Mouse (Mus musculus) granulocyte monocyte progenitor cell, adult 5-6 weeks (primary cell): ENCODE measurements around the gene Smad3. TPM values are rescaled to one million over a fixed set of nuclear protein-coding genes. Genes with fewer than 3 reads are reported as not detected.
A peak's percentile ranks its signal among the peaks of the same experiment; 100 is the strongest.

Experiments used
- ATAC-seq: replicated peaks from 2 replicates; pipeline ENCODE4 v1.8.0; 2016; ENCODE audit warnings: mild to moderate bottlenecking, moderate TSS enrichment, inconsistent platforms; ENCODE audit not compliant: poor library complexity, severe bottlenecking
- total RNA-seq, 2 experiments: library from RNA; stranded (forward) in 1 of 2; stranded (reverse) in 1 of 2; fragments of 200-712, 200-1000 nt in 1 of 2; fragments of >200 nt in 1 of 2; fragmentation: Nextera tagmentation in 1 of 2; gene quantifications; 2 replicates each; pipeline ENCODE4 v1.2.3; 2014 to 2017

The Smad3 gene
- total RNA-seq, 2 experiments from 2014 or later: 12.6 to 24.7 TPM

- no peak for ATAC-seq
Observed at GRCm38 (mm10) chr9:63722918-63723317, 34.9 kb downstream of the Smad3 start.

GRCm38 (mm10) chr9:63722350-63722749, 35.4 kb downstream of the Smad3 start:
- ATAC-seq: no peak

GRCm38 (mm10) chr9:63721573-63722275, 36.1 kb downstream of the Smad3 start:
- peak; percentile 85 for ATAC-seq

GRCm38 (mm10) chr9:63720715-63721114, 37.1 kb downstream of the Smad3 start:
- ATAC-seq: no peak

DNA sequence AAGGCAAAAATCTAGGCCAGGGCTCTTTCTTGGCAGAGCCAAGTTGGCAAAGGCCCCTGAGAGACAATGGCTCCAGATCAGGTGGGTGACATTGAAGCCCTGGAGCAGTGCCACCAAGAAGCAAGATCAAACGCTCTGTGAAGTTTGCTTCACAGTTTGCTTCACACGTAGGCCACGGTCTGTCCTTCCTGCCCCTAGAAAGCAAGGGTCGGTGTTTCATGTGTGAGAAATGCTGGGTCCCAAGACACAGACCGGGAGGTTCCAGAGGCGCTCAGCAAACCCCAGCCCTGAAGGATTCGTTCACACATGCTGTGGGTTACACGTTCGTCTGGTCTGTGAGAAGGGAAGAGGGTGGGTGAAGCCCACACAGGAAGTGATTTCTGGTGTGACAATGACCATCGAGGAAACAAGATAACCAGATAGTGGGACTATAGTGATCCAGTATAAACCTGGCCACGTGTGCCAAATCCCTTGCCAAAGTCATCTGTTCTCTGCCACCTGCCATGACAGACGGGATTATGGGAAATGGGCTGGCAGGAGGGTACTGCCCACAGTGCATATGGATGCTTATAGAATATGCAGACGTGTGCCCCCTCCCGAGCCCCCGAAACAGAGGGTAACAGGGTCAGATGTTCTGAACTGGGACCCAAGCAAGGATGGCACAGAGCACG, 37.9 kb downstream of the Smad3 start:
- ATAC-seq: no peak; the same call in 1 of the 2 replicates

GRCm38 (mm10) chr9:63718735-63719358, 38.9 kb downstream of the Smad3 start:
- no peak for ATAC-seq

DNA sequence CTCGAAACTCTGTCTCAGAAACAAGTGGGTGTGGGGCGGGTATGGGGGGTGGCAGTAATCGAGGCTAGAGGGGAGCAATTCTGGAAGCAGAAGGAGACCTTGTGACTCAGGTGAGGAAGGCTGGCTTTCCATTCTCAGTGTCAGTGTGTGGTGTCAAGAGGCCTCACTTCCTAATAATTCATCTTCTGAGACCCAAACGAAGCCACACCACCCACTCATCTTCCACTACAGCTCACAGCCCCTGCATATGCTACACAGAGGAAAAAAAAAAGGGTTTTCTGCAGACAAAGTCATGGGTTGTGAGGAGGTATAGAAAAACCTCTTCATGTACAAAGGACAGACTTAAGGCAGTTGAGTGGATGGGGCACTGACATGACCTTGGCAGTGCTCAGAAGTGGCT, 39.6 kb downstream of the Smad3 start:
- ATAC-seq: no peak

DNA sequence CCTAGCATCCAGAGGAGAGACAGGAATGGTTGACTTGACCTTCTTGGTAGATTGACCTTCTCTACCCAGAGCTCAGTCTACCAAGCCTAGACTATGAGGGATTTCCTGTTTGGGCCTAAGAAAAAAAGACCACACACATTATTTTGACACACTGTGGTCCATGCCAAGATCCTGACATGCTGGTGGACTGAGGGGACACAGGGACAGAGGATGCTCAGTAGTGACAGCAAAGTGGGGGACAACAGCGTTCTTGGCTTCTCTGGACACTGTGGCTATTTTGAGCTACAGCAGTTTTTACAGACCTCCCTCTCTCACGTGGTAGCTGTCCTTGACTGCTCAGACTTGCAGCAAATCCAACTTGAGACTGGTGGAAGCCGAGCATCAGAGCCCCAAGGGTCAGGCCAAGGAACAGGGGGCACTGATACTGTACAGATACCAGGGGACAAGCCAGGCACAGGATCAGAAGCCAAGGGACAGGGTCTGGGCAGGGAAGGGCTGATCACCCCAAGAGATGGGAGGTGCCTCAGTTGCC, 40.3 kb downstream of the Smad3 start:
- no peak for ATAC-seq

GRCm38 (mm10) chr9:63716150-63717138, 41.4 kb downstream of the Smad3 start:
- peak; percentile 97 for ATAC-seq

- no peak for ATAC-seq
Observed at GRCm38 (mm10) chr9:63714572-63714971, 43.2 kb downstream of the Smad3 start.

DNA sequence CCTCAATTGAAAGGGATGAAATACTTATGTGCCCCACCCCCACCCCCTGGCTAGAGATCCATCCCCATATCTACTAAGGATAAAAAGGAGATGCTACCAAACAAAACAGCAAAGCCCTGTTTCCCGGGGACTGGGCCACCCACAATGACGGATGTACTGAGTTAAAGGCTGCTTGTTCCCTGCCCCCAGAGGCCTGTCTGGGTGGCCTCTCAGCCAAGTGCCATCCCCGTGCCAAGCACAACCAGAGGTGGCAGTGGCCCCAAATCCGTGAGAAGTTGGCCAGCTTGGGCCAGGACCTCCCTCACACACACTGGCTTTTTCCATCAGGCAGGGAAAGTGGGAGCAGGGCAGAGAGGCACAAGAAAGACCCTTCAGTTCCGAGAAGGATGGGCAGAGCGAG, 45.0 kb downstream of the Smad3 start:
- no peak for ATAC-seq

DNA sequence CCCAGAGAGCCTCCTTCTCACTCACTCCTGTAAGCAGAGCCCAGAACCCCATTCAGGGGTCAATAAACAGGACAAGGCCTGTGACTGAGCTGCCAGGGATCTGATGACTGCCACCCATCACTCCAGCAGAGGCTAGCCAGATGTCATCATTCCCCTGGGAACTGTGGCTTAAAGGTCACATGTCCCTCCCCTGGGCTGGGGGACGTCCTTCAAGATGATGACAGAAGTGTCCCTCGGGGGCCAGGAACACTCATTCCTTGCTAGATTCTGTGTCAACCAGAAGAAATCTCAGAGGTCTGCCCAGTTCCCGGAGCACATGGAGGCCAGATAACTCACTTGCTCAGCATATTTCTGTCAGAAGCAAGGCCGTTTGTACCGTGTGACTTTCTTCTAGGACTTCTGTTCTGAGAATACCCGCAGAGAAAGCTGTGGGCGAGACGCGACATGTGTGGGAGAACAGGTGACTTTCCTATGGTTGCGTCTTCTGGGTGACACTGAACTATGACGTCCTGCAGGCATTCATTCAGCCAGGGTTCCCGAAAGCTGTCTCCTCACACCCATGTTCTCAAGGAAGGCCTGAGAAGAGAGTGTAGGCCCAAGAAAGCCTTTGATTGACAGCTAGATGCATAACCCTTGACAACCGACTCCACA, 46.1 kb downstream of the Smad3 start:
- no peak for ATAC-seq

DNA sequence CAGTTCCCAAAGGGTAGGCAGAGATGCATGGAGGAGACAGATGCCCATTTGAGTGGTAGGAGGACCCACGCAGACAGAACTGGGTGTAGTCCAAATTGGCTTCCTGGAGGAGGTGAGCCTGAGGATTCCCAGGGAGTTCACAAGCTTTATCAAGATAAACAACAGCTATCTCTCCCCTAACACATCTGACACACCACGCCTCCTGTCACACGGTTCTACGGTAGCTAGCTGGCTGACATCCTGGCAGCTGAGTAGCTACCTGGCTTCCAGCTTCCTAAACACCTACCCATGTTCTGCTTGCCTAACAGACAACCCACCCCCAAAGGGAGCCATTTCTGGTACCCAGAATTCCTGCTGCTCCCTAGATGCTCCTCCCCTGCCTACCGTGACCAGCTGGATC, 47.9 kb downstream of the Smad3 start:
- no peak for ATAC-seq

DNA sequence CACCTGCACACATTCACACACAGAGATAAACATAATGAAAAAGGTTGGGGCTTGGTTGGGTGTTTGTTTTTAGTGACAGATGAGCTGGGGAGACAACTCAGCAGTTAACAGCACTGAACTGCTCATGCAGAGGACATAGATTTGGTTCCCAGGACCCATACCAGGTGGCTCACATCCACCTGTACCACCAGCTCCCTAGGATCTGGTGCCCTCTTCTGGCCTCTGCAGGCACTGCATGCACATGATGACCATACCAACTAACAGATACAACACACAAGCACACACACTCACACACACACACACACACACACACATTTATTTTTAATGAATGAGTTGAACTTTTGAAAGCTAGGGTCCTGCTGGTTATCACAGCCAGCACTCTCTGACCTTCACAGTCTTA, 48.5 kb downstream of the Smad3 start:
- ATAC-seq: no peak

- ATAC-seq: no peak
Observed at GRCm38 (mm10) chr9:63707816-63708588, 49.8 kb downstream of the Smad3 start.

- peak; percentile 79 for ATAC-seq
Observed at GRCm38 (mm10) chr9:63706152-63706733, 51.6 kb downstream of the Smad3 start.

DNA sequence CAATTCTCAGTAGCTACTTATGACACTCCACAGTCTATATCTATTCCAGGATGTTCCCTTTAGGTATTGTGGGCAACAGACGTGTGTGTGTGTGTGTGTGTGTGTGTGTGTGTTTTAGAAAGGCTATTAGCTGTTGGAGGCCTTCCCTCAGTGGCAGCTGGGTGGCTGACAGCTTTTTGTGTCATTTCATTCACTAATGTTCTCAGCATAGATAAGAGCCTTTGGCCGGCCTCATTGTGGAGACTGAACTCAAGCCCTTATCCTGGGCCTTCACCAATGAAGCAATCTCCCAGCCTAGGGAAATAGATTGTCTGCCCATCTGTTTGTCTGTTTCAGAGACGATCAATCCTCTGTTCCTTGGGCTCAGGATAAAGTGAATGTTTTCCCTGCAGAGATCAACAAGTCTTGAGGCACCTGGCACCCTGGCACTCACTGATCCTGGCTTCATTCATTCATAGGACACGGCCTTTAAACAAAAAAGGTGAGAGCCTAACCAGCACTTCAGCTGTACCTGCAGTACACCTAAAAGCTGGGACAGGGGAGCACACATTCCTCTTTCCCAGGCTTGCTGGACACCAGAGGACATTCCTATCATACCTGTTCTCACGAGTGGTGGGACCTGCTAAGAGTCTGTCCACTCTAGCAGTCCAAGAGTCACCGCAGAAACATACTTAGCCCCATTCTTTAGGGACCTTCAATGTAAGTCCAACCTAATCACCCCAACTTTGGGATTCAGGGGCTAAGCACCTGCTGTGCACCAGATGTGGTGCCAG, 52.6 kb downstream of the Smad3 start:
- ATAC-seq: no peak

GRCm38 (mm10) chr9:63704131-63704530, 53.7 kb downstream of the Smad3 start:
- ATAC-seq: no peak
